Mouse (Mus musculus) liver, embryonic 12.5 days (tissue): ENCODE results near the gene Grip2. TPM values are rescaled to one million over a fixed set of nuclear protein-coding genes. Genes with fewer than 3 reads are reported as not detected.

Experiments
- ATAC-seq: fragments of 200-750 bp; cut with Nextera tagmentation; 2 replicates; pipeline ENCODE4 v1.8.0; 2017; ENCODE audit warnings: moderate number of reproducible peaks, mild to moderate bottlenecking, moderate library complexity
- H3K27ac ChIP-seq: fragments of 300-500 bp; sonication (generic); 2 replicates; pipeline ENCODE4 v1.5.1; 2016; ENCODE audit warnings: mild to moderate bottlenecking
- H3K27me3 ChIP-seq: fragments of 300-500 bp; sonication (generic); replicated peaks from 2 replicates; pipeline ENCODE4 v1.6.1; 2016; ENCODE audit warnings: mild to moderate bottlenecking, moderate library complexity
- H3K36me3 ChIP-seq: fragments of 300-500 bp; sonication (generic); 2 replicates; pipeline ENCODE4 v1.6.1; 2016; ENCODE audit warnings: mild to moderate bottlenecking, moderate library complexity
- H3K4me1 ChIP-seq: fragments of 300-500 bp; sonication (generic); 2 replicates; pipeline ENCODE4 v1.6.1; 2016
- H3K4me2 ChIP-seq: fragments of 300-500 bp; sonication (generic); 2 replicates; pipeline ENCODE4 v1.6.1; 2016; ENCODE audit warnings: mild to moderate bottlenecking, moderate library complexity
- H3K4me3 ChIP-seq: fragments of 300-500 bp; sonication (generic); 2 replicates; pipeline ENCODE4 v1.5.1; 2016; ENCODE audit warnings: mild to moderate bottlenecking, moderate library complexity
- H3K9ac ChIP-seq: fragments of 300-500 bp; sonication (generic); 2 replicates; pipeline ENCODE4 v1.6.1; 2016; ENCODE audit warnings: mild to moderate bottlenecking, moderate library complexity
- H3K9me3 ChIP-seq: fragments of 300-500 bp; sonication (generic); replicated peaks from 2 replicates; pipeline ENCODE4 v1.6.1; 2016; ENCODE audit warnings: mild to moderate bottlenecking, moderate library complexity
- WGBS: fragments of 180-500 bp; shearing (Covaris S2); methylation state at CpG from one replicate; pipeline ENCODE4 v1.1.7; 2016; ENCODE audit not compliant: insufficient replicate concordance; 5-methylcytosine and 5-hydroxymethylcytosine counted together
- polyA plus RNA-seq: library from polyadenylated mRNA; unstranded; fragments of >200 nt; fragmentation: Nextera tagmentation; extraction: Ambion mirVana; gene quantifications from 2 replicates; pipeline ENCODE4 v1.2.1, GENCODE M21; 2016

The Grip2 gene
- polyA plus RNA-seq, 1 experiment from 2014 or later = 0.05 TPM

- H3K4me2 ChIP-seq = no peak overlapping the region
- H3K9me3 ChIP-seq = no peaks in the 10 kb centered on the region
- no peak overlapping the region for H3K9ac ChIP-seq
- no peak overlapping the region for H3K4me3 ChIP-seq
- peaks cover 36% of the 10 kb centered on the region for H3K27me3 ChIP-seq
- H3K36me3 ChIP-seq = no peaks in the 10 kb centered on the region
- no peaks in the 10 kb centered on the region for H3K4me1 ChIP-seq
- no peak for ATAC-seq
- WGBS = 59% methylated on average over 3 of the region's 3 CpGs
- H3K27ac ChIP-seq = no peak overlapping the region
These were observed 5.9 kb upstream of the Grip2 start for GRCm38 (mm10) chr6:91832863-91833440.

GRCm38 (mm10) chr6:91827926-91828325 is 876 bp upstream of the Grip2 start:
- no peak for ATAC-seq
- Histone ChIP-seq H3K9me3 (no peaks in the 10 kb centered on the region), H3K9ac (no peak overlapping the region), H3K4me2 (no peak overlapping the region), H3K4me1 (no peaks in the 10 kb centered on the region), H3K27ac (no peak overlapping the region), H3K27me3 (peaks cover 25% of the 10 kb centered on the region), H3K4me3 (no peak overlapping the region), H3K36me3 (no peaks in the 10 kb centered on the region)
- 66% methylated on average over 5 of the region's 5 CpGs for WGBS

- WGBS = 57% methylated on average over 8 of the region's 8 CpGs
- no peaks in the 10 kb centered on the region for H3K27me3 ChIP-seq
- no peak for ATAC-seq
These were observed 8.8 kb downstream of the Grip2 start for GRCm38 (mm10) chr6:91818271-91818670.

GRCm38 (mm10) chr6:91815976-91816375 is 11.1 kb downstream of the Grip2 start:
- no peak overlapping the region for H3K4me3 ChIP-seq
- H3K9ac ChIP-seq = no peak overlapping the region
- H3K9me3 ChIP-seq = 0 out of 2 replicates have a peak, but pooled peaks cover 4% of the 10 kb centered on the region
- no peak overlapping the region for H3K27ac ChIP-seq
- no peak overlapping the region for H3K4me2 ChIP-seq
- H3K4me1 ChIP-seq = no peaks in the 10 kb centered on the region
- 68% methylated on average over 6 of the region's 6 CpGs for WGBS
- no peaks in the 10 kb centered on the region; the same call in 1 of the 2 replicates for H3K27me3 ChIP-seq
- H3K36me3 ChIP-seq = no peaks in the 10 kb centered on the region
- no peak for ATAC-seq

More at GRCm38 (mm10) chr6:91818271-91818670, 8.8 kb downstream of the Grip2 start:
- H3K4me2 ChIP-seq = no peak overlapping the region
- H3K4me1 ChIP-seq = no peaks in the 10 kb centered on the region
- 0 out of 2 replicates have a peak, but pooled peaks cover 11% of the 10 kb centered on the region for H3K9me3 ChIP-seq
- H3K36me3 ChIP-seq = no peaks in the 10 kb centered on the region
- H3K27ac ChIP-seq = no peak overlapping the region
- H3K4me3 ChIP-seq = no peak overlapping the region
- no peak overlapping the region for H3K9ac ChIP-seq

GRCm38 (mm10) chr6:91813611-91814010 is 13.4 kb downstream of the Grip2 start:
- Histone ChIP-seq H3K27ac (no peak overlapping the region), H3K27me3 (peaks cover 11% of the 10 kb centered on the region), H3K4me3 (no peak overlapping the region), H3K36me3 (no peaks in the 10 kb centered on the region), H3K4me2 (no peak overlapping the region), H3K9ac (no peak overlapping the region), H3K4me1 (no peaks in the 10 kb centered on the region), H3K9me3 (no peaks in the 10 kb centered on the region)
- ATAC-seq = no peak
- 69% methylated on average over 3 of the region's 3 CpGs for WGBS

- no peak overlapping the region for H3K9ac ChIP-seq
- peaks cover 47% of the 10 kb centered on the region for H3K27me3 ChIP-seq
- no peak for ATAC-seq
- H3K27ac ChIP-seq = no peak overlapping the region
- no peak overlapping the region for H3K4me2 ChIP-seq
- 19% methylated on average over 1 of the region's 1 CpGs for WGBS
- H3K4me1 ChIP-seq = no peaks in the 10 kb centered on the region
- H3K36me3 ChIP-seq = no peaks in the 10 kb centered on the region
- no peaks in the 10 kb centered on the region for H3K9me3 ChIP-seq
- no peak overlapping the region for H3K4me3 ChIP-seq
These were observed 17.0 kb downstream of the Grip2 start for GRCm38 (mm10) chr6:91810007-91810406.

GRCm38 (mm10) chr6:91808022-91808421 is 19.0 kb downstream of the Grip2 start:
- H3K27ac ChIP-seq = no peak overlapping the region
- 25% methylated on average over 6 of the region's 6 CpGs for WGBS
- no peak overlapping the region for H3K4me2 ChIP-seq
- H3K9ac ChIP-seq = no peak overlapping the region
- no peak for ATAC-seq
- H3K36me3 ChIP-seq = no peaks in the 10 kb centered on the region
- H3K9me3 ChIP-seq = no peaks in the 10 kb centered on the region
- H3K27me3 ChIP-seq = peaks cover 62% of the 10 kb centered on the region
- no peak overlapping the region for H3K4me3 ChIP-seq
- no peaks in the 10 kb centered on the region for H3K4me1 ChIP-seq

- Histone ChIP-seq H3K27ac (no peak overlapping the region), H3K9ac (no peak overlapping the region), H3K4me2 (peak overlapping the region; percentile 20), H3K27me3 (peaks cover 70% of the 10 kb centered on the region), H3K9me3 (no peaks in the 10 kb centered on the region), H3K4me3 (no peak overlapping the region), H3K4me1 (no peaks in the 10 kb centered on the region), H3K36me3 (no peaks in the 10 kb centered on the region)
- 5% methylated on average over 23 of the region's 23 CpGs for WGBS
- ATAC-seq = no peak
These were observed 19.9 kb downstream of the Grip2 start for GRCm38 (mm10) chr6:91807169-91807568.

- no peak for ATAC-seq
- H3K36me3 ChIP-seq = no peaks in the 10 kb centered on the region
- H3K9me3 ChIP-seq = no peaks in the 10 kb centered on the region
- no peak overlapping the region for H3K27ac ChIP-seq
- peaks cover 73% of the 10 kb centered on the region for H3K27me3 ChIP-seq
- H3K9ac ChIP-seq = no peak overlapping the region
- no peak overlapping the region for H3K4me2 ChIP-seq
- WGBS = 39% methylated on average over 7 of the region's 7 CpGs
- no peak overlapping the region for H3K4me3 ChIP-seq
- no peaks in the 10 kb centered on the region for H3K4me1 ChIP-seq
These were observed 22.9 kb downstream of the Grip2 start for GRCm38 (mm10) chr6:91804177-91804576.

- no peak overlapping the region for H3K9ac ChIP-seq
- 55% methylated on average over 12 of the region's 12 CpGs for WGBS
These were observed 28.6 kb downstream of the Grip2 start for GRCm38 (mm10) chr6:91798496-91798895.

GRCm38 (mm10) chr6:91796736-91797135 is 30.3 kb downstream of the Grip2 start:
- H3K27me3 ChIP-seq = 0 out of 2 replicates have a peak, but pooled peaks cover 13% of the 10 kb centered on the region
- H3K4me3 ChIP-seq = no peak overlapping the region
- H3K4me2 ChIP-seq = no peak overlapping the region
- H3K4me1 ChIP-seq = no peaks in the 10 kb centered on the region
- no peak overlapping the region for H3K27ac ChIP-seq
- H3K36me3 ChIP-seq = no peaks in the 10 kb centered on the region
- no peak overlapping the region for H3K9ac ChIP-seq
- no peaks in the 10 kb centered on the region for H3K9me3 ChIP-seq
- ATAC-seq = no peak
- WGBS = 60% methylated on average over 4 of the region's 4 CpGs

More at GRCm38 (mm10) chr6:91798496-91798895, 28.6 kb downstream of the Grip2 start:
- no peak overlapping the region for H3K27ac ChIP-seq
- H3K4me2 ChIP-seq = no peak overlapping the region
- H3K9me3 ChIP-seq = no peaks in the 10 kb centered on the region
- no peaks in the 10 kb centered on the region for H3K36me3 ChIP-seq
- no peak overlapping the region for H3K4me3 ChIP-seq
- no peak for ATAC-seq
- no peaks in the 10 kb centered on the region for H3K4me1 ChIP-seq
- peaks cover 21% of the 10 kb centered on the region for H3K27me3 ChIP-seq

GRCm38 (mm10) chr6:91796064-91796463 is 31.0 kb downstream of the Grip2 start:
- H3K27me3 ChIP-seq = 0 out of 2 replicates have a peak, but pooled peaks cover 13% of the 10 kb centered on the region
- no peak overlapping the region for H3K27ac ChIP-seq
- no peak overlapping the region for H3K4me2 ChIP-seq
- H3K4me3 ChIP-seq = no peak overlapping the region
- no peak overlapping the region for H3K9ac ChIP-seq
- H3K36me3 ChIP-seq = no peaks in the 10 kb centered on the region
- no peaks in the 10 kb centered on the region for H3K4me1 ChIP-seq
- ATAC-seq = no peak
- H3K9me3 ChIP-seq = no peaks in the 10 kb centered on the region
- 47% methylated on average over 9 of the region's 9 CpGs for whole genome bisulfite sequencing

GRCm38 (mm10) chr6:91795640-91796039 is 31.4 kb downstream of the Grip2 start:
- no peak overlapping the region for H3K4me2 ChIP-seq
- no peak overlapping the region for H3K27ac ChIP-seq
- H3K27me3 ChIP-seq = 0 out of 2 replicates have a peak, but pooled peaks cover 9% of the 10 kb centered on the region
- WGBS = 45% methylated on average over 3 of the region's 3 CpGs
- H3K9ac ChIP-seq = no peak overlapping the region
- no peak for ATAC-seq
- no peaks in the 10 kb centered on the region for H3K4me1 ChIP-seq
- H3K9me3 ChIP-seq = no peaks in the 10 kb centered on the region
- no peaks in the 10 kb centered on the region for H3K36me3 ChIP-seq
- H3K4me3 ChIP-seq = no peak overlapping the region
